In genomic region chr8:118676233-118676632, GRCm38 (mm10) we compare ENCODE assay signal across 20 mouse cellular contexts.
DNase-seq lines count a peak whose midpoint lies in the region; ATAC-seq and TF ChIP-seq lines count a peak whose summit lies in the region.
"Had no signal": no experiment of that assay in that cellular context is flagged by ENCODE, and none has a peak within 500 bp of the region (broad histone marks: within the 10 kb centered on the region; RNA-seq: fewer than 3 reads in every experiment).

No protein-coding gene starts in this region.

- DNase-seq in adrenal gland, postnatal 14 days: peak; percentile 32
- no peak for DNase-seq in adrenal gland, adult 18-20 months (ENCODE audit: low spot score in 2 of 2)
- DNase-seq in heart, adult 11 months: peak; percentile 73
- no peak for DNase-seq in heart, postnatal 10 days
- DNase-seq in midbrain, postnatal 0 days (ENCODE audit: low spot score): peak; percentile 27
- no peak for DNase-seq in midbrain, embryonic 10.5 days (ENCODE audit: low spot score)
- DNase-seq: cerebellum, adult 11 months; cerebellum, adult 2 months; gastrocnemius, postnatal 10 days; gastrocnemius, postnatal 36 days; heart, postnatal 36 days; kidney, adult 2 months had no signal

- H3K27me3 ChIP-seq in midbrain, postnatal 0 days (ENCODE audit: insufficient read depth, low read length): no peaks in the 10 kb centered on the region
- no peaks in the 10 kb centered on the region for H3K27me3 ChIP-seq in midbrain, embryonic 10.5 days (ENCODE audit: low read depth, poor library complexity, severe bottlenecking)
- H3K27me3 ChIP-seq: forebrain, embryonic 13.5 days had no signal

- no peak overlapping the region for H3K9ac ChIP-seq in midbrain, postnatal 0 days (replicated peaks; ENCODE audit: low read length, poor library complexity, severe bottlenecking)
- H3K9ac ChIP-seq: forebrain, embryonic 13.5 days; hindbrain, embryonic 14.5 days had no signal

- no peaks in the 10 kb centered on the region for H3K36me3 ChIP-seq in midbrain, postnatal 0 days (ENCODE audit: insufficient read depth, low read length)
- no peaks in the 10 kb centered on the region for H3K36me3 ChIP-seq in midbrain, embryonic 10.5 days
- H3K36me3 ChIP-seq: forebrain, embryonic 10.5 days; hindbrain, embryonic 10.5 days had no signal

- H3K9me3 ChIP-seq in midbrain, postnatal 0 days (ENCODE audit: low read length): no peaks in the 10 kb centered on the region
- H3K9me3 ChIP-seq in midbrain, embryonic 10.5 days (replicated peaks): no peaks in the 10 kb centered on the region
- H3K9me3 ChIP-seq: forebrain, embryonic 10.5 days; forebrain, embryonic 13.5 days; hindbrain, embryonic 10.5 days had no signal

- H3K4me3 ChIP-seq in midbrain, postnatal 0 days (ENCODE audit: low read depth, low read length): no peak overlapping the region
- no peak overlapping the region for H3K4me3 ChIP-seq in midbrain, embryonic 10.5 days
- H3K4me3 ChIP-seq: forebrain, embryonic 10.5 days; forebrain, embryonic 13.5 days; hindbrain, embryonic 10.5 days had no signal

- H3K4me2 ChIP-seq in midbrain, postnatal 0 days (ENCODE audit: low read depth, low read length, poor library complexity, severe bottlenecking): no peak overlapping the region
- H3K4me2 ChIP-seq: forebrain, embryonic 13.5 days; heart, embryonic 11.5 days; hindbrain, embryonic 14.5 days had no signal

- no peaks in the 10 kb centered on the region for H3K4me1 ChIP-seq in midbrain, postnatal 0 days (ENCODE audit: insufficient read depth, low read length)
- H3K4me1 ChIP-seq in midbrain, embryonic 10.5 days: no peaks in the 10 kb centered on the region
- H3K4me1 ChIP-seq: forebrain, embryonic 10.5 days; forebrain, embryonic 13.5 days; hindbrain, embryonic 10.5 days had no signal

- 90% methylated on average over 6 of the region's 6 CpGs for WGBS in midbrain, postnatal 0 days
- 90% methylated on average over 6 of the region's 6 CpGs for WGBS in midbrain, embryonic 10.5 days

- TF ChIP-seq CTCF in midbrain, postnatal 0 days (IDR thresholded peaks at IDR 0.05): no peak

- intact Hi-C loops in heart, postnatal 10 days (cut with DNase I): no loop called here

- ATAC-seq in midbrain, postnatal 0 days (ENCODE audit: low FRiP score): no peak
- ATAC-seq: activated CD4-positive, CD25-positive, alpha-beta regulatory T cell, adult 4 months; forebrain, embryonic 13.5 days; forebrain, embryonic 16.5 days; intestine, postnatal 0 days had no signal

- no peak overlapping the region for H3K27ac ChIP-seq in midbrain, postnatal 0 days (ENCODE audit: low read depth, low read length)
- H3K27ac ChIP-seq in midbrain, embryonic 10.5 days (replicated peaks): no peak overlapping the region
- H3K27ac ChIP-seq: forebrain, embryonic 10.5 days; forebrain, embryonic 13.5 days; hindbrain, embryonic 10.5 days; hindbrain, embryonic 14.5 days had no signal

Comparison
In these comparisons a context has a peak if more than half of its experiments do, and no peak if none do; other contexts are left out.
1. DNase-seq: peak in adrenal gland, postnatal 14 days (single experiment), heart, adult 11 months (single experiment) and midbrain, postnatal 0 days (single experiment); none in adrenal gland, adult 18-20 months (0 of 2), heart, postnatal 10 days (0 of 2) and midbrain, embryonic 10.5 days (single experiment).